Mouse (Mus musculus) ES-Bruce4 (cell line): Measurements from ENCODE around the gene Cbarp. TPM values are rescaled to one million over a fixed set of nuclear protein-coding genes. Genes with fewer than 3 reads are reported as not detected.
A peak's percentile ranks its signal among the peaks of the same experiment; 100 is the strongest.

Experiments
- H3K27ac ChIP-seq: 2 replicates; pipeline ENCODE4 v1.5.1; 2012; ENCODE audit warnings: low read length, inconsistent platforms; ENCODE audit not compliant: insufficient read depth
- H3K27me3 ChIP-seq: 2 replicates; pipeline ENCODE4 v1.6.1; 2012; ENCODE audit warnings: mild to moderate bottlenecking, low read length, inconsistent platforms; ENCODE audit not compliant: control insufficient read depth, poor library complexity, insufficient read depth, severe bottlenecking
- H3K36me3 ChIP-seq: 2 replicates; pipeline ENCODE4 v1.6.1; 2012; ENCODE audit warnings: inconsistent platforms, mild to moderate bottlenecking, low read length, moderate library complexity; ENCODE audit not compliant: control insufficient read depth, poor library complexity, insufficient read depth, severe bottlenecking
- H3K4me1 ChIP-seq: one replicate; pipeline ENCODE4 v1.8.1; 2011; ENCODE audit warnings: low read length; ENCODE audit not compliant: control insufficient read depth, insufficient read depth
- H3K4me3 ChIP-seq: 2 replicates; pipeline ENCODE4 v1.5.1; 2011; ENCODE audit warnings: low read depth, mild to moderate bottlenecking, low read length
- H3K9ac ChIP-seq: 2 replicates; pipeline ENCODE4 v1.6.1; 2012; ENCODE audit warnings: low read depth, mild to moderate bottlenecking, inconsistent platforms; ENCODE audit not compliant: poor library complexity, severe bottlenecking
- H3K9me3 ChIP-seq: replicated peaks from 2 replicates; pipeline ENCODE4 v1.6.1; 2012; ENCODE audit warnings: mild to moderate bottlenecking, low read length, inconsistent platforms; ENCODE audit not compliant: control insufficient read depth, poor library complexity, insufficient read depth, severe bottlenecking
- CTCF ChIP-seq: IDR thresholded peaks from one replicate; pipeline ENCODE4 v1.8.1; 2011; ENCODE audit warnings: low read depth, low read length
- EP300 ChIP-seq: IDR thresholded peaks from 2 replicates; pipeline ENCODE4 v1.6.1; 2011; ENCODE audit warnings: low read depth, low read length; ENCODE audit not compliant: insufficient read depth
- POLR2A ChIP-seq: IDR thresholded peaks from one replicate; pipeline ENCODE4 v1.8.1; 2011; ENCODE audit warnings: low read length; ENCODE audit not compliant: insufficient read depth
- polyA plus RNA-seq: library from polyadenylated mRNA; stranded (reverse); fragments of >200 nt; gene quantifications from 2 replicates; pipeline ENCODE4 v1.2.4, GENCODE M21; 2011; ENCODE audit warnings: low read depth; ENCODE audit not compliant: missing spikeins, insufficient read depth, insufficient read length

The Cbarp gene
- polyA plus RNA-seq, 1 experiment = 29.8 TPM

DNA sequence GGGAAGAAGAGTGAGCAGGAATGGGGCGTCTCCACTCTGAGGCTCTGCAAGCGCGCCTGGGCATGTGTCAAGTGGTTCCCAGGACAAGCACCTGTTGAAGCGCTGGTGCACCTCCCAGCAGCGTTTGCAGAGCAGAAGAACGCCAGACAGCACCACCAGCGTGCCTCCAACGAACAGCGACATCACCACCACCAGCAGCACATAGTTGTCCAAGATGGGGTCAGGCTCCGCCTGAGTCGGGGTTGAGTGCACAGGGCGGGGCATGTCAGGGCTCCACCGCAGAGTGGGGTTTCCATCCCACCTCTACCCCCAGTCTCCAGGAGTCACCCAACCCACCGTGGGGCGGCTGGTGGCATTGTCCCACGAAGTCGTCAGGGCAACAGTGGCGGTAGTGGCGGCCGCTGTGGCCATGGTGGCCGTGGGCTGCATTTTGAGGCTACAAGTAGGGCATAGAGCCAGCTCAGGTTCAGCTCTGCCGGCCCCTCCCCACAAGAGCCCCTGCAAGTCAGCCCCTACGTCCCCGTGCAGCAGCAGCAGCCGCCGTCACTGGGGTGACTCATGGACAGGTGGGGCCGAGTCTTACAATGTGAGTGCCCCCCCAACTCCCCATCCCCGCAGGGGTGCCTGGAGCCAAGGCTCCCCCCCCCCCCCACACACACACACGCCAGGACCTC is 3.5 kb downstream of the Cbarp start:
- TF ChIP-seq POLR2A = no peak
- no peak for TF ChIP-seq CTCF
- TF ChIP-seq EP300 = no peak
- no peaks in the 10 kb centered on the region for H3K9me3 ChIP-seq
- no peaks in the 10 kb centered on the region for H3K4me1 ChIP-seq
- H3K9ac ChIP-seq = peak overlapping the region; percentile 75
- no peaks in the 10 kb centered on the region for H3K27me3 ChIP-seq
- no peak overlapping the region for H3K27ac ChIP-seq
- peak overlapping the region; percentile 72 for H3K4me3 ChIP-seq
- no peaks in the 10 kb centered on the region for H3K36me3 ChIP-seq

GRCm38 (mm10) chr10:80136179-80136951 is 4.3 kb downstream of the Cbarp start:
- H3K4me1 ChIP-seq = no peaks in the 10 kb centered on the region
- no peaks in the 10 kb centered on the region for H3K9me3 ChIP-seq
- H3K36me3 ChIP-seq = no peaks in the 10 kb centered on the region
- peak overlapping the region; percentile 27 for H3K9ac ChIP-seq
- H3K4me3 ChIP-seq = peak overlapping the region; percentile 72
- TF ChIP-seq EP300 = no peak
- no peak for TF ChIP-seq CTCF
- no peak for TF ChIP-seq POLR2A
- no peaks in the 10 kb centered on the region for H3K27me3 ChIP-seq
- no peak overlapping the region for H3K27ac ChIP-seq

GRCm38 (mm10) chr10:80135641-80136040 is 5.0 kb downstream of the Cbarp start:
- Histone ChIP-seq H3K36me3 (no peaks in the 10 kb centered on the region), H3K4me1 (no peaks in the 10 kb centered on the region)
- TF ChIP-seq EP300 (no peak), POLR2A (no peak), CTCF (no peak)

GRCm38 (mm10) chr10:80135161-80135560 is 5.5 kb downstream of the Cbarp start:
- no peak overlapping the region for H3K27ac ChIP-seq
- no peak overlapping the region for H3K9ac ChIP-seq
- TF ChIP-seq EP300 (no peak), POLR2A (no peak), CTCF (no peak)
- no peaks in the 10 kb centered on the region for H3K9me3 ChIP-seq
- no peak overlapping the region for H3K4me3 ChIP-seq
- H3K4me1 ChIP-seq = no peaks in the 10 kb centered on the region
- no peaks in the 10 kb centered on the region for H3K27me3 ChIP-seq
- no peaks in the 10 kb centered on the region for H3K36me3 ChIP-seq

More at GRCm38 (mm10) chr10:80135641-80136040, 5.0 kb downstream of the Cbarp start:
- Histone ChIP-seq H3K27me3 (no peaks in the 10 kb centered on the region), H3K9me3 (no peaks in the 10 kb centered on the region), H3K9ac (no peak overlapping the region), H3K27ac (no peak overlapping the region), H3K4me3 (no peak overlapping the region)

DNA sequence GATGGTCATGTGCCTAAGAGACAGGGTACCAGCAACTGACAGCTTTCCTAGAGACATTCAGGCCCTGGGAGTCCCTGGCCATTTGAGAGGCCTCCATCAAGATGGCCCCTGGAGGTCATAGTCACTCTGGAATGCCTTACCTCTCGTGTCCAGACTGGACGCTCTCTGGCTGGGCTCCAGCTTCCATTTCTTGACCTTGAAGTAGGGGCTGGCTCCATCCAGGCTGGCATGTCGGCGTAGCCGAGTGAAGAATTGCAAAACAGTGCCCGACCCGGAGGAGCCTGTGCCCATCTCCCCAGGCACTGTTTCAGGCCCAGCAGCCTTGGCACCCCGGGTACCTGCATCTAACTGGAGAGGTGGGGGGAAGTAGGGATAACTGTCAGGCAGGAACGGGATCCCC is 6.2 kb downstream of the Cbarp start:
- Histone ChIP-seq H3K4me3 (no peak overlapping the region), H3K27me3 (no peaks in the 10 kb centered on the region), H3K36me3 (no peaks in the 10 kb centered on the region), H3K9me3 (no peaks in the 10 kb centered on the region), H3K27ac (no peak overlapping the region), H3K9ac (no peak overlapping the region), H3K4me1 (no peaks in the 10 kb centered on the region)
- TF ChIP-seq EP300 (no peak), POLR2A (no peak), CTCF (no peak)

- Histone ChIP-seq H3K27ac (no peak overlapping the region), H3K27me3 (no peaks in the 10 kb centered on the region), H3K4me3 (no peak overlapping the region), H3K36me3 (no peaks in the 10 kb centered on the region), H3K9me3 (no peaks in the 10 kb centered on the region), H3K4me1 (no peaks in the 10 kb centered on the region), H3K9ac (no peak overlapping the region)
- TF ChIP-seq EP300 (no peak), POLR2A (no peak), CTCF (no peak)
Observed at GRCm38 (mm10) chr10:80133226-80133849, 7.3 kb downstream of the Cbarp start.
